Comparison of ENCODE assay signal across 14 mouse cellular contexts in the genomic region with DNA sequence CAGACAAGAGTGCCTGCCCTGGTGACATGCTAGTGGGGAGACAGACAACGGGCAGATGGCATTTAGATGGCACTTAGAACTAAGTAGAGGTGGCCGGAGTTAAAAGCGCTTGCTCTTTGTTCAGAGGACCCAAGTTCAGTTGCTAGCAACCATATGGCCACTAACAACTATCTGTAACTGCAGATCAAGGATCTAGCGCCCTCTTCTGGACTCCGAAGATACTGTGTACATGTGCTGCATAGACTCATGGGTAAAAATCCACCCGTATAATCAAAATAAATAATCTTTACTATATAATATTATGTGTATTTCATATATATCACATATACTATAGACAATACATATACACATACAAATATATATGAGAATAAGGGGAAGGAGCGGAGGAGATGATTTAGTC. TPM values are rescaled to one million over a fixed set of nuclear protein-coding genes. Genes with fewer than 3 reads are reported as not detected.
DNase-seq lines count a peak whose midpoint lies in the region; ATAC-seq and TF ChIP-seq lines count a peak whose summit lies in the region.
"Had no signal": no experiment of that assay in that cellular context is flagged by ENCODE, and none has a peak within 500 bp of the region (broad histone marks: within the 10 kb centered on the region; RNA-seq: fewer than 3 reads in every experiment).

No protein-coding gene starts in this region.

- no peak overlapping the region for H3K9ac ChIP-seq in kidney, postnatal 0 days (ENCODE audit: low read depth, low read length)
- H3K9ac ChIP-seq: forebrain, postnatal 0 days had no signal

- peak; percentile 25; the same call in 1 of the 2 replicates for TF ChIP-seq CTCF in kidney, postnatal 0 days (IDR thresholded peaks at IDR 0.05; ENCODE audit: low read depth)
- TF ChIP-seq CTCF in E14TG2a.4 (conservative IDR thresholded peaks at IDR 0.05; ENCODE audit: low read length), result peak; percentile 48

- no peak for ATAC-seq in kidney, postnatal 0 days (replicated peaks; ENCODE audit: low FRiP score, low read depth)
- ATAC-seq: forebrain, postnatal 0 days had no signal

- no peak for DNase-seq in kidney, postnatal 0 days (ENCODE audit: low spot score)
- no peak for DNase-seq in kidney, postnatal 14 days
- DNase-seq in 416B (ENCODE audit: low read depth), result peak; percentile 59
- peak; percentile 35 for DNase-seq in embryo, embryonic 11 days
- DNase-seq in thymus, postnatal 0 days (ENCODE audit: low spot score), result no peak
- no peak for DNase-seq in cerebellum, adult 18-20 months
- DNase-seq in frontal cortex, postnatal 25 days (ENCODE audit: low spot score in 2 of 2), result no peak
- DNase-seq: cerebellum, adult 8-10 months; forebrain, postnatal 0 days; lung, adult 18-20 months; thymus, adult 18-20 months had no signal

- WGBS in kidney, postnatal 0 days, result 85% methylated on average over 7 of the region's 7 CpGs

- H3K9me3 ChIP-seq in kidney, postnatal 0 days (replicated peaks; ENCODE audit: low read length), result no peaks in the 10 kb centered on the region
- no peaks in the 10 kb centered on the region for H3K9me3 ChIP-seq in E14TG2a.4 (ENCODE audit: low read length)
- H3K9me3 ChIP-seq: limb, embryonic 10.5 days had no signal

- H3K36me3 ChIP-seq in kidney, postnatal 0 days (ENCODE audit: insufficient read depth, low read length), result no peaks in the 10 kb centered on the region
- no peaks in the 10 kb centered on the region for H3K36me3 ChIP-seq in E14TG2a.4 (ENCODE audit: insufficient read depth, low read length)
- H3K36me3 ChIP-seq: limb, embryonic 10.5 days had no signal

- H3K27me3 ChIP-seq in kidney, postnatal 0 days (ENCODE audit: insufficient read depth, low read length), result peaks cover 8% of the 10 kb centered on the region; the same call in 1 of the 2 replicates
- H3K27me3 ChIP-seq in E14TG2a.4 (ENCODE audit: insufficient read depth, low read length), result peaks cover 35% of the 10 kb centered on the region

- H3K27ac ChIP-seq in kidney, postnatal 0 days, result no peak overlapping the region
- H3K27ac ChIP-seq: limb, embryonic 10.5 days had no signal

- H3K4me2 ChIP-seq in kidney, postnatal 0 days (ENCODE audit: low read length), result no peak overlapping the region

- no peaks in the 10 kb centered on the region for H3K4me1 ChIP-seq in kidney, postnatal 0 days (replicated peaks; ENCODE audit: insufficient read depth, low read length)
- H3K4me1 ChIP-seq in E14TG2a.4 (replicated peaks; ENCODE audit: low read depth, low read length), result peaks cover 19% of the 10 kb centered on the region

- no peak overlapping the region for H3K4me3 ChIP-seq in kidney, postnatal 0 days (replicated peaks; ENCODE audit: low read depth, low read length)
- no peak overlapping the region for H3K4me3 ChIP-seq in E14TG2a.4 (replicated peaks; ENCODE audit: low read length)
- H3K4me3 ChIP-seq: limb, embryonic 10.5 days had no signal

RNA-seq across cellular contexts. Expression of a gene that starts 10.8 kb away (rescaled TPM):
- polyA plus RNA-seq in kidney, postnatal 0 days (2015; fragmentation: Nextera tagmentation; extraction: Ambion mirVana), result 0.16 and 0.23 TPM in 2 replicates
- 0.01 and 0.08 TPM in 2 replicates for polyA plus RNA-seq in thymus, postnatal 0 days (2015; fragmentation: Nextera tagmentation; extraction: Ambion mirVana)

RNA-seq across cellular contexts. Expression of a gene that starts 14.7 kb away (rescaled TPM):
- 55.1 and 55.6 TPM in 2 replicates for polyA plus RNA-seq in kidney, postnatal 0 days (2015; fragmentation: Nextera tagmentation; extraction: Ambion mirVana)
- polyA plus RNA-seq in thymus, postnatal 0 days (2015; fragmentation: Nextera tagmentation; extraction: Ambion mirVana), result 84.6 and 90.0 TPM in 2 replicates

RNA-seq across cellular contexts. Expression of a gene that starts 30.7 kb away (rescaled TPM):
- polyA plus RNA-seq in kidney, postnatal 0 days (2015; fragmentation: Nextera tagmentation; extraction: Ambion mirVana), result 9.3 and 10.3 TPM in 2 replicates
- polyA plus RNA-seq in thymus, postnatal 0 days (2015; fragmentation: Nextera tagmentation; extraction: Ambion mirVana), result 10.5 and 15.9 TPM in 2 replicates

RNA-seq across cellular contexts. Expression of a gene that starts 45.4 kb away (rescaled TPM):
- 0.20 TPM in 1 of 2 replicates, not detected in the other for polyA plus RNA-seq in kidney, postnatal 0 days (2015; fragmentation: Nextera tagmentation; extraction: Ambion mirVana)
- polyA plus RNA-seq in thymus, postnatal 0 days (2015; fragmentation: Nextera tagmentation; extraction: Ambion mirVana), result not detected in 2 replicates
- polyA plus RNA-seq: forebrain, postnatal 0 days; heart, embryonic 16.5 days had no signal

RNA-seq across cellular contexts. Expression of a gene that starts 45.7 kb away (rescaled TPM):
- polyA plus RNA-seq in kidney, postnatal 0 days (2015; fragmentation: Nextera tagmentation; extraction: Ambion mirVana), result 463 and 480 TPM in 2 replicates
- polyA plus RNA-seq in thymus, postnatal 0 days (2015; fragmentation: Nextera tagmentation; extraction: Ambion mirVana), result 425 and 451 TPM in 2 replicates

Comparison
In these comparisons a context has a peak if more than half of its experiments do, and no peak if none do; other contexts are left out.
1. DNase-seq: peak in 416B (single experiment) and embryo, embryonic 11 days (single experiment); none in kidney, postnatal 0 days (single experiment), kidney, postnatal 14 days (single experiment), thymus, postnatal 0 days (single experiment), cerebellum, adult 18-20 months (0 of 2) and frontal cortex, postnatal 25 days (0 of 2).